Mouse (Mus musculus) heart, embryonic 16.5 days (tissue): Measurements from ENCODE around the gene Hexa. TPM values are rescaled to one million over a fixed set of nuclear protein-coding genes. Genes with fewer than 3 reads are reported as not detected.

Source experiments
- ATAC-seq: fragments of 200-750 bp; cut with Nextera tagmentation; replicated peaks from 2 replicates; pipeline ENCODE4 v1.8.0; 2017; ENCODE audit warnings: moderate number of reproducible peaks; ENCODE audit not compliant: insufficient read depth, low FRiP score; ENCODE audit errors: extremely low read depth
- H3K27ac ChIP-seq: fragments of 300-500 bp; sonication (generic); 2 replicates; pipeline ENCODE4 v1.5.1; 2014; ENCODE audit warnings: mild to moderate bottlenecking, low read length, control low read depth, moderate library complexity
- H3K27me3 ChIP-seq: fragments of 300-500 bp; sonication (generic); 2 replicates; pipeline ENCODE4 v1.6.1; 2014; ENCODE audit warnings: low read length, mixed read lengths; ENCODE audit not compliant: control insufficient read depth, insufficient read depth
- H3K36me3 ChIP-seq: fragments of 300-500 bp; sonication (generic); 2 replicates; pipeline ENCODE4 v1.6.1; 2014; ENCODE audit not compliant: control insufficient read depth, insufficient read depth
- H3K4me1 ChIP-seq: fragments of 300-500 bp; sonication (generic); 2 replicates; pipeline ENCODE4 v1.6.1; 2014; ENCODE audit warnings: low read length, mixed read lengths; ENCODE audit not compliant: control insufficient read depth, insufficient read depth
- H3K4me2 ChIP-seq: fragments of 300-500 bp; sonication (generic); 2 replicates; pipeline ENCODE4 v1.6.1; 2014; ENCODE audit warnings: low read depth, mild to moderate bottlenecking, control low read depth, low read length
- H3K4me3 ChIP-seq: fragments of 300-500 bp; sonication (generic); 2 replicates; pipeline ENCODE4 v1.5.1; 2014; ENCODE audit warnings: mild to moderate bottlenecking, control low read depth, low read length
- H3K9ac ChIP-seq: fragments of 300-500 bp; sonication (generic); 2 replicates; pipeline ENCODE4 v1.6.1; 2014; ENCODE audit warnings: low read length, control low read depth
- H3K9me3 ChIP-seq: fragments of 300-500 bp; sonication (generic); replicated peaks from 2 replicates; pipeline ENCODE4 v1.6.1; 2016; ENCODE audit warnings: low read length; ENCODE audit not compliant: control insufficient read depth
- WGBS: fragments of 180-500 bp; shearing (Covaris S2); extraction: QIAGEN DNeasy Blood & Tissue Kit; methylation state at CpG from one replicate; pipeline ENCODE4 v1.1.7; 2014; 5-methylcytosine and 5-hydroxymethylcytosine counted together
- polyA plus RNA-seq: library from polyadenylated mRNA; unstranded; fragments of >200 nt; fragmentation: Nextera tagmentation; extraction: Ambion mirVana; gene quantifications from 2 replicates; pipeline ENCODE4 v1.2.1, GENCODE M21; 2015

Gene Hexa
- polyA plus RNA-seq, 1 experiment from 2014 or later: 76.3 TPM

GRCm38 (mm10) chr9:59548961-59549487 lies 9.7 kb downstream of the Hexa start:
- 63% methylated on average over 2 of the region's 2 CpGs for WGBS
- Histone ChIP-seq H3K4me1 (peaks cover 6% of the 10 kb centered on the region; the same call in 1 of the 2 replicates), H3K9me3 (no peaks in the 10 kb centered on the region), H3K9ac (no peak overlapping the region), H3K4me3 (no peak overlapping the region), H3K27me3 (no peaks in the 10 kb centered on the region), H3K27ac (no peak overlapping the region), H3K36me3 (no peaks in the 10 kb centered on the region), H3K4me2 (no peak overlapping the region)
- ATAC-seq: no peak

- ATAC-seq: no peak
- H3K27ac ChIP-seq: no peak overlapping the region
- no peaks in the 10 kb centered on the region for H3K9me3 ChIP-seq
- H3K4me3 ChIP-seq: no peak overlapping the region
- no peaks in the 10 kb centered on the region for H3K36me3 ChIP-seq
- H3K4me2 ChIP-seq: no peak overlapping the region
- 0 out of 2 replicates have a peak, but pooled peaks cover 2% of the 10 kb centered on the region for H3K4me1 ChIP-seq
- WGBS: 78% methylated on average over 4 of the region's 4 CpGs
- H3K27me3 ChIP-seq: no peaks in the 10 kb centered on the region
- no peak overlapping the region for H3K9ac ChIP-seq
Measured at GRCm38 (mm10) chr9:59550077-59550476, 10.7 kb downstream of the Hexa start.

GRCm38 (mm10) chr9:59551017-59551416 lies 11.7 kb downstream of the Hexa start:
- no peak for ATAC-seq
- Histone ChIP-seq H3K27ac (no peak overlapping the region), H3K9me3 (no peaks in the 10 kb centered on the region), H3K9ac (no peak overlapping the region), H3K27me3 (no peaks in the 10 kb centered on the region), H3K4me2 (no peak overlapping the region), H3K36me3 (peaks cover 3% of the 10 kb centered on the region; the same call in 1 of the 2 replicates), H3K4me3 (no peak overlapping the region), H3K4me1 (0 out of 2 replicates have a peak, but pooled peaks cover 2% of the 10 kb centered on the region)
- WGBS: 71% methylated on average over 5 of the region's 5 CpGs

- no peak overlapping the region for H3K4me2 ChIP-seq
- H3K9ac ChIP-seq: no peak overlapping the region
- ATAC-seq: peak; percentile 49; the same call in 1 of the 2 replicates
- no peak overlapping the region for H3K27ac ChIP-seq
- H3K27me3 ChIP-seq: no peaks in the 10 kb centered on the region
- H3K9me3 ChIP-seq: no peaks in the 10 kb centered on the region
- WGBS: 57% methylated on average over 3 of the region's 3 CpGs
- H3K4me1 ChIP-seq: 0 out of 2 replicates have a peak, but pooled peaks cover 2% of the 10 kb centered on the region
- H3K36me3 ChIP-seq: peaks cover 5% of the 10 kb centered on the region; the same call in 1 of the 2 replicates
- no peak overlapping the region for H3K4me3 ChIP-seq
Measured at GRCm38 (mm10) chr9:59551620-59552031, 12.3 kb downstream of the Hexa start.

- Histone ChIP-seq H3K9me3 (no peaks in the 10 kb centered on the region), H3K27me3 (no peaks in the 10 kb centered on the region), H3K27ac (no peak overlapping the region), H3K9ac (no peak overlapping the region), H3K4me1 (0 out of 2 replicates have a peak, but pooled peaks cover 2% of the 10 kb centered on the region), H3K36me3 (peaks cover 8% of the 10 kb centered on the region; the same call in 1 of the 2 replicates), H3K4me2 (no peak overlapping the region), H3K4me3 (no peak overlapping the region)
- no peak for ATAC-seq
- WGBS: 85% methylated on average over 5 of the region's 5 CpGs
Measured at GRCm38 (mm10) chr9:59552610-59553009, 13.3 kb downstream of the Hexa start.

DNA sequence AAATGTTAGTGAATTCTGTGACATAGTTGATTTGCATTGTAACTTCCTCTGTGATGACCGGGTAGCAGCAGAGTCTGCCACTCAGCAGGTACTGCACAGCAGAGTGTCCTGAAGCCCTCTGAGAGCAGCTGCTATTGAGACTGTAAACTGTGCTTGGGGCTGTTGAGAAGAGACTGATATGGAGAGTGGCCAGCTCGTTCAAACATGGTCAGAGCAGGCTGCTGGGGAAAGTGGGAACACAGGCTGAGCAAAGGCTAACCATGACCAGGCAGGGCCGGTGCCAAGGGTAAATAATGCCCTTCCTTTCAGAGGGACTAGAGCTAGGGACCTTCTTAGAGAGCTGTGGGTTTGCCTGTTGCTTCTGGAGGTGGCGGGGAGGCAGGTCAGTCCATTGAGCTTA lies 14.4 kb downstream of the Hexa start:
- H3K27me3 ChIP-seq: no peaks in the 10 kb centered on the region
- H3K4me1 ChIP-seq: 0 out of 2 replicates have a peak, but pooled peaks cover 2% of the 10 kb centered on the region
- no peak overlapping the region for H3K4me2 ChIP-seq
- H3K27ac ChIP-seq: no peak overlapping the region
- 49% methylated on average over 4 of the region's 4 CpGs for WGBS
- ATAC-seq: peak; percentile 80; the same call in 1 of the 2 replicates
- H3K9me3 ChIP-seq: no peaks in the 10 kb centered on the region
- H3K9ac ChIP-seq: no peak overlapping the region
- H3K4me3 ChIP-seq: no peak overlapping the region
- H3K36me3 ChIP-seq: peaks cover 10% of the 10 kb centered on the region; the same call in 1 of the 2 replicates

GRCm38 (mm10) chr9:59565600-59565999 lies 26.3 kb downstream of the Hexa start:
- Histone ChIP-seq H3K4me1 (no peaks in the 10 kb centered on the region), H3K4me3 (no peak overlapping the region), H3K9ac (no peak overlapping the region), H3K27me3 (no peaks in the 10 kb centered on the region), H3K36me3 (peaks cover 2% of the 10 kb centered on the region; the same call in 1 of the 2 replicates), H3K27ac (no peak overlapping the region), H3K9me3 (no peaks in the 10 kb centered on the region), H3K4me2 (no peak overlapping the region)
- peak; percentile 55; the same call in 1 of the 2 replicates for ATAC-seq
- WGBS: 16% methylated on average over 4 of the region's 4 CpGs

DNA sequence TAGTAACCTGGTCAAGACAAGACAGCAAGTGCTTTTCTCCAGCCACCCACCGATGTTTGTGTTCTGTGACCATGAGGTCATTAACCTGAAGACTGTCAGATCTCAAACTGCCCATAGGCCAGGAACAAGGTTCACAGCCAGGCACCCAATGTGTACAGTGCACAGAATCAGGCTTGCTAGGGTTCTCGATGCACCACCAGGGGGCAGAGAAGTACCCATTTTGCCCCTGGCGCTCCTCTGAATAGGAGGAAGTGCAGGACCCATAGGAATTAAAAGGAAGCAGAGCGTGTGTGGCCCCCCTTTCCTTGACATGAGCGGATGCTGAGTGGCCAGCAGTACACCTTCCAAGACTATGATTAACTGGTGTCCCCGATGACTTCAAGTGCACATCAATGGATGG lies 27.8 kb downstream of the Hexa start:
- Histone ChIP-seq H3K4me3 (no peak overlapping the region), H3K4me2 (no peak overlapping the region), H3K27me3 (no peaks in the 10 kb centered on the region), H3K27ac (no peak overlapping the region), H3K36me3 (peaks cover 2% of the 10 kb centered on the region; the same call in 1 of the 2 replicates), H3K9ac (no peak overlapping the region), H3K9me3 (no peaks in the 10 kb centered on the region), H3K4me1 (no peaks in the 10 kb centered on the region)
- WGBS: 23% methylated on average over 6 of the region's 6 CpGs
- ATAC-seq: peak; percentile 60; the same call in 1 of the 2 replicates

DNA sequence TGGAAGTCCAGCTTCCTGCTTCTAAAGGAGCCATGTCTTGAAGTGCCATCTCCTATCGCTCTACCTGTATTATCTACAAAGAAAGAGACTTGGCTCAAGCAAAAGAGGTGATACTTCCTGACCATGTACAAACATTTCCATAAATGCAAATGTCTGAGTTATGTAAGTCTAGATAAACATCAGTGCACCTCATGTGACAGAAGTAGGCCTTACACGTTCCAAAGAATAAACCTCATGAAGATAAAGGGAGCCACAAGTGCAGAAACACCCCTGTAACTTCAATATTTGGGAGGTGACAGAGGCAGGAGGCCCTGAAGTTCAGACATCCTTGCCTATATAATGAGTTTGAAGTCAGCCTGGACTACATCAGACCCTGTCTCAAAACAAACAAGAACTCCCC lies 32.5 kb downstream of the Hexa start:
- WGBS: 66% methylated on average over 2 of the region's 2 CpGs
- no peak overlapping the region for H3K9ac ChIP-seq
- H3K4me1 ChIP-seq: no peaks in the 10 kb centered on the region
- no peak overlapping the region for H3K4me3 ChIP-seq
- no peaks in the 10 kb centered on the region for H3K36me3 ChIP-seq
- no peak for ATAC-seq
- H3K27me3 ChIP-seq: peaks cover 4% of the 10 kb centered on the region; the same call in 1 of the 2 replicates
- no peaks in the 10 kb centered on the region for H3K9me3 ChIP-seq
- no peak overlapping the region for H3K4me2 ChIP-seq
- H3K27ac ChIP-seq: no peak overlapping the region
